ENCODE assay signal across 28 mouse cellular contexts in the genomic region with DNA sequence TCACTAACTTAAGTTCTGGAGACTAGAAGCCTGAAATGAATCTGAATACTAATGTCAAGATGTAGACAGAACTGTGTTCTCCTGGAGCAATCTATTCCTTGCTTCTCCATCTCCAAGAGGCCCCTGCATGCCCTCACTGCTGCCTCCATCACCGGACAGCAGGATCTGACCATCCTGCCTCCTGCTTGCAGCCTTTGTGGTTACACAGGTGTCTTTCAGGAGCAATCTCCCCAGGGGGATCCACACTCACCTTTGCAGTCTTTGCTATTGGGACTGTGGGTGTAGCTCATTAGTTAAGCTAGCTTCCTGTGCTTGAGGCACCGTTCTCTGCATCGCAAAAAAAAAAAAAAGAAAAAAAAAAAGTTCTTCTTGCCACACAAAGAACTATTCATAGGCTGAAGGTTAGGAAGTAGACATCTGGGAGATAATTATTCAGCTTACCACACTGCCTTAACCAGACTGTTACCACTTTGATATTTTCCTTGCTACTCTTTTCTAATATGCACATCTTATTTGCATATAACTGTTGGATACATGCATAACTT. TPM values are rescaled to one million over a fixed set of nuclear protein-coding genes. Genes with fewer than 3 reads are reported as not detected.
DNase-seq lines count a peak whose midpoint lies in the region; ATAC-seq and TF ChIP-seq lines count a peak whose summit lies in the region.
"Had no signal": no experiment of that assay in that cellular context is flagged by ENCODE, and none has a peak within 500 bp of the region (broad histone marks: within the 10 kb centered on the region; RNA-seq: fewer than 3 reads in every experiment).

No protein-coding gene starts in this region.

- H3K4me2 ChIP-seq in neural tube, embryonic 15.5 days, result no peak overlapping the region
- H3K4me2 ChIP-seq: forebrain, embryonic 15.5 days; intestine, embryonic 15.5 days; limb, embryonic 13.5 days; liver, embryonic 11.5 days; lung, embryonic 15.5 days; neural tube, embryonic 13.5 days; stomach, embryonic 15.5 days had no signal

- H3K4me1 ChIP-seq in heart, embryonic 10.5 days, result peaks cover 9% of the 10 kb centered on the region; the same call in 1 of the 2 replicates
- H3K4me1 ChIP-seq in testis, adult 2 months (ENCODE audit: control insufficient read depth, insufficient read depth, low read length), result no peaks in the 10 kb centered on the region
- peaks cover 18% of the 10 kb centered on the region for H3K4me1 ChIP-seq in neural tube, embryonic 15.5 days
- H3K4me1 ChIP-seq: stomach, embryonic 15.5 days had no signal

- no peak for TF ChIP-seq POLR2A in testis, adult 2 months (IDR thresholded peaks at IDR 0.05; ENCODE audit: control insufficient read depth, low read depth, low read length)

- H3K36me3 ChIP-seq in heart, embryonic 10.5 days, result peaks cover 5% of the 10 kb centered on the region; the same call in 1 of the 2 replicates
- no peaks in the 10 kb centered on the region for H3K36me3 ChIP-seq in testis, adult 2 months (ENCODE audit: control insufficient read depth, insufficient read depth, low read length)
- no peaks in the 10 kb centered on the region for H3K36me3 ChIP-seq in neural tube, embryonic 15.5 days
- H3K36me3 ChIP-seq: lung, embryonic 15.5 days; neural tube, embryonic 13.5 days; stomach, embryonic 15.5 days had no signal

- H3K9me3 ChIP-seq in heart, embryonic 10.5 days, result peaks cover 4% of the 10 kb centered on the region
- H3K9me3 ChIP-seq in neural tube, embryonic 15.5 days (replicated peaks), result no peaks in the 10 kb centered on the region
- H3K9me3 ChIP-seq: forebrain, embryonic 15.5 days; intestine, embryonic 15.5 days; lung, embryonic 15.5 days; neural tube, embryonic 13.5 days; stomach, embryonic 15.5 days had no signal

- H3K27ac ChIP-seq in heart, embryonic 10.5 days, result no peak overlapping the region
- no peak overlapping the region for H3K27ac ChIP-seq in testis, adult 2 months (ENCODE audit: control insufficient read depth, insufficient read depth, low read depth, low read length)
- H3K27ac ChIP-seq in neural tube, embryonic 15.5 days (replicated peaks), result no peak overlapping the region
- H3K27ac ChIP-seq: forebrain, embryonic 15.5 days; hindbrain, postnatal 0 days; intestine, embryonic 15.5 days; kidney, postnatal 0 days; limb, embryonic 13.5 days; lung, embryonic 15.5 days; neural tube, embryonic 13.5 days; stomach, embryonic 15.5 days had no signal

- peak; percentile 68 for DNase-seq in heart, adult 11 months
- no peak for DNase-seq in heart, embryonic 10.5 days (ENCODE audit: low spot score)
- no peak for DNase-seq in testis, postnatal 14 days (ENCODE audit: low spot score)
- peak; percentile 67 for DNase-seq in gonadal fat pad, adult 2 months (ENCODE audit: low read depth)
- no peak for DNase-seq in adrenal gland, adult 18-20 months (ENCODE audit: low spot score in 2 of 2)
- DNase-seq: adrenal gland, postnatal 10 days; B cell, adult 2 months; cerebellum, adult 8-10 months; cerebellum, postnatal 25 days; gastrocnemius, postnatal 25 days; heart, postnatal 14 days; kidney, adult 8-10 months; kidney, postnatal 4 days; right cerebral cortex, postnatal 25 days; thymus, adult 18-20 months; thymus, postnatal 25 days had no signal

- H3K27me3 ChIP-seq in heart, embryonic 10.5 days (ENCODE audit: insufficient read depth, poor library complexity, severe bottlenecking), result no peaks in the 10 kb centered on the region
- no peaks in the 10 kb centered on the region for H3K27me3 ChIP-seq in testis, adult 2 months (ENCODE audit: control insufficient read depth, insufficient read depth, low read length)
- H3K27me3 ChIP-seq in neural tube, embryonic 15.5 days (replicated peaks), result no peaks in the 10 kb centered on the region
- H3K27me3 ChIP-seq: forebrain, embryonic 15.5 days; intestine, embryonic 15.5 days; limb, embryonic 13.5 days; lung, embryonic 15.5 days; neural tube, embryonic 13.5 days; stomach, embryonic 15.5 days had no signal

- no peak overlapping the region for H3K4me3 ChIP-seq in heart, embryonic 10.5 days
- H3K4me3 ChIP-seq in testis, adult 2 months (ENCODE audit: control insufficient read depth, low read depth, low read length), result peak overlapping the region; percentile 48; the same call in 1 of the 2 replicates
- H3K4me3 ChIP-seq in neural tube, embryonic 15.5 days (replicated peaks), result no peak overlapping the region
- H3K4me3 ChIP-seq: forebrain, embryonic 15.5 days; hindbrain, embryonic 10.5 days; intestine, embryonic 15.5 days; limb, embryonic 13.5 days; lung, embryonic 15.5 days; neural tube, embryonic 13.5 days; stomach, embryonic 15.5 days had no signal

- no peak for ATAC-seq in neural tube, embryonic 15.5 days (ENCODE audit: low FRiP score)
- ATAC-seq: forebrain, embryonic 15.5 days; hindbrain, postnatal 0 days; intestine, embryonic 15.5 days had no signal

- H3K9ac ChIP-seq in neural tube, embryonic 15.5 days (replicated peaks), result no peak overlapping the region
- H3K9ac ChIP-seq: forebrain, embryonic 15.5 days; intestine, embryonic 15.5 days; limb, embryonic 13.5 days; lung, embryonic 15.5 days; neural tube, embryonic 13.5 days; stomach, embryonic 15.5 days had no signal

- 59% methylated on average over 3 of the region's 3 CpGs for WGBS in heart, embryonic 10.5 days
- 47% methylated on average over 3 of the region's 3 CpGs for WGBS in neural tube, embryonic 15.5 days

- TF ChIP-seq CTCF in testis, adult 2 months (IDR thresholded peaks at IDR 0.05; ENCODE audit: control insufficient read depth, insufficient read depth, insufficient replicate concordance, low read depth, low read length), result no peak

RNA-seq across cellular contexts. Expression of a gene that starts 23.0 kb away (rescaled TPM):
- 11.7 and 13.0 TPM in 2 replicates for polyA plus RNA-seq in heart, embryonic 10.5 days (2016; fragmentation: Nextera tagmentation; extraction: Ambion mirVana)
- 3.6 and 3.7 TPM in 2 replicates for polyA plus RNA-seq in testis, adult 2 months (2012; rRNA removed)
- 7.2 and 7.6 TPM in 2 replicates for polyA plus RNA-seq in gonadal fat pad, adult 2 months (2012; rRNA removed)
- 16.1 and 16.8 TPM in 2 replicates for polyA plus RNA-seq in neural tube, embryonic 15.5 days (2015; fragmentation: Nextera tagmentation; extraction: Ambion mirVana)
- total RNA-seq in adrenal gland, adult 18-20 months (2021), result 10 to 100 TPM; 17.9 to 20.5 TPM

Comparison
In these comparisons a context has a peak if more than half of its experiments do, and no peak if none do; other contexts are left out.
1. DNase-seq: peak in heart, adult 11 months (single experiment) and gonadal fat pad, adult 2 months (single experiment); none in heart, embryonic 10.5 days (single experiment), testis, postnatal 14 days (single experiment) and adrenal gland, adult 18-20 months (0 of 2).